Mouse (Mus musculus): ENCODE results near the gene Ric1.

DNA sequence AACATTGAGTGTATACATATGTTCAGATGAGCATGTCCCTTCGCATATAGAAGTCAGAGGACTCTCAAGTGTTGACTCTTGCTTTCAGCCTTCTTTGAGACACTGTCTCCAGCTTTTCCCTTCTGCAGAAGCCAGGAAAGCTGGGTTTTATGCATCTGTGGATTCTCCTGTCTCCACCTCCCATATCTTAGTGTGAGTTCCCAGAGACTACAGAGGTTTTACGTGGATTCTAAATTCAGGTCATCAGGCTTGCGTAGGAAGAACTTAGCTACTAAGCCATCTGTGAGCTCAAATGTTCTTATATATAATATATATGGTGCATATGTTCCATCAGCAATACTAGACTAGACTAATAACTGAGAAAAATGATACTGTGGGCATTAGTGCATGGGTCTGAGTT lies 74.2 kb downstream of the Ric1 start:
- no peak for TF ChIP-seq CTCF (IDR thresholded peaks at IDR 0.05; ENCODE audit: borderline replicate concordance, insufficient read depth, low read length)
- no peak for TF ChIP-seq POLR2A (IDR thresholded peaks at IDR 0.05; ENCODE audit: low read depth, low read length)
